Mouse (Mus musculus): ENCODE data around the gene Lamb3. TPM values are rescaled to one million over a fixed set of nuclear protein-coding genes. Genes with fewer than 3 reads are reported as not detected.

The Lamb3 gene
- polyA plus RNA-seq, 1 experiment from 2014 or later = 1.2 TPM

GRCm38 (mm10) chr1:193305386-193305785 lies 97.9 kb downstream of the Lamb3 start:
- Histone ChIP-seq H3K9me3 (replicated peaks; ENCODE audit: control insufficient read depth, low read length) (no peaks in the 10 kb centered on the region), H3K27ac (ENCODE audit: low read length) (no peak overlapping the region)

GRCm38 (mm10) chr1:193306832-193307231 lies 99.3 kb downstream of the Lamb3 start:
- H3K4me1 ChIP-seq (ENCODE audit: control insufficient read depth, low read depth, low read length) = no peaks in the 10 kb centered on the region; the same call in 1 of the 2 replicates
- no peaks in the 10 kb centered on the region for H3K9me3 ChIP-seq (replicated peaks; ENCODE audit: control insufficient read depth, low read length)
- no peak for ATAC-seq (ENCODE audit: low read depth)
- no peak overlapping the region for H3K9ac ChIP-seq (ENCODE audit: low read depth, low read length)
- WGBS (ENCODE audit: insufficient replicate concordance) = 55% methylated on average over 2 of the region's 2 CpGs
- no peaks in the 10 kb centered on the region for H3K27me3 ChIP-seq (ENCODE audit: control insufficient read depth, insufficient read depth, low read depth, low read length)
- H3K4me2 ChIP-seq (ENCODE audit: low read depth, low read length) = no peak overlapping the region
- H3K4me3 ChIP-seq (ENCODE audit: low read depth, low read length) = no peak overlapping the region
- no peak overlapping the region for H3K27ac ChIP-seq (ENCODE audit: low read length)
- no peaks in the 10 kb centered on the region for H3K36me3 ChIP-seq (ENCODE audit: control insufficient read depth, insufficient read depth)

More at GRCm38 (mm10) chr1:193305386-193305785, 97.9 kb downstream of the Lamb3 start:
- ATAC-seq (ENCODE audit: low read depth) = no peak
- Histone ChIP-seq H3K4me3 (ENCODE audit: low read depth, low read length) (no peak overlapping the region), H3K4me1 (ENCODE audit: control insufficient read depth, low read depth, low read length) (no peaks in the 10 kb centered on the region; the same call in 1 of the 2 replicates), H3K4me2 (ENCODE audit: low read depth, low read length) (no peak overlapping the region), H3K9ac (ENCODE audit: low read depth, low read length) (no peak overlapping the region), H3K27me3 (ENCODE audit: control insufficient read depth, insufficient read depth, low read depth, low read length) (no peaks in the 10 kb centered on the region), H3K36me3 (ENCODE audit: control insufficient read depth, insufficient read depth) (no peaks in the 10 kb centered on the region)
- 49% methylated on average over 7 of the region's 7 CpGs for WGBS (ENCODE audit: insufficient replicate concordance)

GRCm38 (mm10) chr1:193309785-193310518 lies 102.5 kb downstream of the Lamb3 start:
- no peak for ATAC-seq (ENCODE audit: low read depth)
- H3K4me2 ChIP-seq (ENCODE audit: low read depth, low read length) = no peak overlapping the region
- no peak overlapping the region for H3K9ac ChIP-seq (ENCODE audit: low read depth, low read length)

GRCm38 (mm10) chr1:193310519-193311085 lies 103.1 kb downstream of the Lamb3 start:
- no peaks in the 10 kb centered on the region; the same call in 1 of the 2 replicates for H3K4me1 ChIP-seq (ENCODE audit: control insufficient read depth, low read depth, low read length)
- H3K9ac ChIP-seq (ENCODE audit: low read depth, low read length) = no peak overlapping the region
- no peak overlapping the region for H3K4me3 ChIP-seq (ENCODE audit: low read depth, low read length)
- 40% methylated on average over 3 of the region's 3 CpGs for WGBS (ENCODE audit: insufficient replicate concordance)
- no peaks in the 10 kb centered on the region for H3K9me3 ChIP-seq (replicated peaks; ENCODE audit: control insufficient read depth, low read length)
- H3K27ac ChIP-seq (ENCODE audit: low read length) = no peak overlapping the region
- no peaks in the 10 kb centered on the region for H3K36me3 ChIP-seq (ENCODE audit: control insufficient read depth, insufficient read depth)
- ATAC-seq (ENCODE audit: low read depth) = no peak
- H3K4me2 ChIP-seq (ENCODE audit: low read depth, low read length) = 0 out of 2 replicates have a peak overlapping the region, but pooled peaks have one; percentile 16
- no peaks in the 10 kb centered on the region for H3K27me3 ChIP-seq (ENCODE audit: control insufficient read depth, insufficient read depth, low read depth, low read length)

More at GRCm38 (mm10) chr1:193309785-193310518, 102.5 kb downstream of the Lamb3 start:
- Histone ChIP-seq H3K27me3 (ENCODE audit: control insufficient read depth, insufficient read depth, low read depth, low read length) (no peaks in the 10 kb centered on the region), H3K4me3 (ENCODE audit: low read depth, low read length) (no peak overlapping the region), H3K4me1 (ENCODE audit: control insufficient read depth, low read depth, low read length) (no peaks in the 10 kb centered on the region; the same call in 1 of the 2 replicates), H3K27ac (ENCODE audit: low read length) (no peak overlapping the region), H3K9me3 (replicated peaks; ENCODE audit: control insufficient read depth, low read length) (no peaks in the 10 kb centered on the region), H3K36me3 (ENCODE audit: control insufficient read depth, insufficient read depth) (no peaks in the 10 kb centered on the region)
- WGBS (ENCODE audit: insufficient replicate concordance) = 15% methylated on average over 1 of the region's 1 CpGs

- no peaks in the 10 kb centered on the region for H3K27me3 ChIP-seq (ENCODE audit: control insufficient read depth, insufficient read depth, low read depth, low read length)
- peak overlapping the region; percentile 26 for H3K4me2 ChIP-seq (ENCODE audit: low read depth, low read length)
- no peak overlapping the region for H3K9ac ChIP-seq (ENCODE audit: low read depth, low read length)
- no peaks in the 10 kb centered on the region for H3K36me3 ChIP-seq (ENCODE audit: control insufficient read depth, insufficient read depth)
- ATAC-seq (ENCODE audit: low read depth) = peak; percentile 84
- H3K4me1 ChIP-seq (ENCODE audit: control insufficient read depth, low read depth, low read length) = no peaks in the 10 kb centered on the region; the same call in 1 of the 2 replicates
- H3K4me3 ChIP-seq (ENCODE audit: low read depth, low read length) = no peak overlapping the region
- no peaks in the 10 kb centered on the region for H3K9me3 ChIP-seq (replicated peaks; ENCODE audit: control insufficient read depth, low read length)
- peak overlapping the region; percentile 67 for H3K27ac ChIP-seq (ENCODE audit: low read length)
- 32% methylated on average over 1 of the region's 1 CpGs for WGBS (ENCODE audit: insufficient replicate concordance)
These were observed 104.1 kb downstream of the Lamb3 start for GRCm38 (mm10) chr1:193311596-193311995.

- WGBS (ENCODE audit: insufficient replicate concordance) = 59% methylated on average over 5 of the region's 5 CpGs
- Histone ChIP-seq H3K36me3 (ENCODE audit: control insufficient read depth, insufficient read depth) (no peaks in the 10 kb centered on the region), H3K9ac (ENCODE audit: low read depth, low read length) (no peak overlapping the region), H3K4me3 (ENCODE audit: low read depth, low read length) (no peak overlapping the region), H3K4me2 (ENCODE audit: low read depth, low read length) (no peak overlapping the region), H3K4me1 (ENCODE audit: control insufficient read depth, low read depth, low read length) (no peaks in the 10 kb centered on the region), H3K9me3 (replicated peaks; ENCODE audit: control insufficient read depth, low read length) (no peaks in the 10 kb centered on the region), H3K27ac (ENCODE audit: low read length) (0 out of 2 replicates have a peak overlapping the region, but pooled peaks have one; percentile 12), H3K27me3 (ENCODE audit: control insufficient read depth, insufficient read depth, low read depth, low read length) (no peaks in the 10 kb centered on the region)
- no peak for ATAC-seq (ENCODE audit: low read depth)
These were observed 108.3 kb downstream of the Lamb3 start for GRCm38 (mm10) chr1:193315705-193316357.

- Histone ChIP-seq H3K4me1 (ENCODE audit: control insufficient read depth, low read depth, low read length) (no peaks in the 10 kb centered on the region), H3K4me2 (ENCODE audit: low read depth, low read length) (no peak overlapping the region), H3K9ac (ENCODE audit: low read depth, low read length) (no peak overlapping the region), H3K27ac (ENCODE audit: low read length) (0 out of 2 replicates have a peak overlapping the region, but pooled peaks have one; percentile 12), H3K4me3 (ENCODE audit: low read depth, low read length) (no peak overlapping the region), H3K27me3 (ENCODE audit: control insufficient read depth, insufficient read depth, low read depth, low read length) (no peaks in the 10 kb centered on the region), H3K36me3 (ENCODE audit: control insufficient read depth, insufficient read depth) (no peaks in the 10 kb centered on the region), H3K9me3 (replicated peaks; ENCODE audit: control insufficient read depth, low read length) (no peaks in the 10 kb centered on the region)
- 55% methylated on average over 9 of the region's 9 CpGs for WGBS (ENCODE audit: insufficient replicate concordance)
- no peak for ATAC-seq (ENCODE audit: low read depth)
These were observed 108.9 kb downstream of the Lamb3 start for GRCm38 (mm10) chr1:193316358-193316750.

GRCm38 (mm10) chr1:193317159-193317559 lies 109.7 kb downstream of the Lamb3 start:
- no peak overlapping the region for H3K27ac ChIP-seq (ENCODE audit: low read length)
- no peak overlapping the region for H3K4me3 ChIP-seq (ENCODE audit: low read depth, low read length)
- H3K9me3 ChIP-seq (replicated peaks; ENCODE audit: control insufficient read depth, low read length) = no peaks in the 10 kb centered on the region
- no peaks in the 10 kb centered on the region for H3K27me3 ChIP-seq (ENCODE audit: control insufficient read depth, insufficient read depth, low read depth, low read length)
- H3K36me3 ChIP-seq (ENCODE audit: control insufficient read depth, insufficient read depth) = no peaks in the 10 kb centered on the region
- WGBS (ENCODE audit: insufficient replicate concordance) = 46% methylated on average over 6 of the region's 6 CpGs
- no peak overlapping the region for H3K9ac ChIP-seq (ENCODE audit: low read depth, low read length)
- ATAC-seq (ENCODE audit: low read depth) = 0 out of 2 replicates have a peak, but pooled peaks have one; percentile 12
- H3K4me1 ChIP-seq (ENCODE audit: control insufficient read depth, low read depth, low read length) = no peaks in the 10 kb centered on the region
- H3K4me2 ChIP-seq (ENCODE audit: low read depth, low read length) = no peak overlapping the region

Measured in liver, embryonic 16.5 days (tissue).